Mouse (Mus musculus): ENCODE results near the gene Gm20388.

Gm20388 gene

DNA sequence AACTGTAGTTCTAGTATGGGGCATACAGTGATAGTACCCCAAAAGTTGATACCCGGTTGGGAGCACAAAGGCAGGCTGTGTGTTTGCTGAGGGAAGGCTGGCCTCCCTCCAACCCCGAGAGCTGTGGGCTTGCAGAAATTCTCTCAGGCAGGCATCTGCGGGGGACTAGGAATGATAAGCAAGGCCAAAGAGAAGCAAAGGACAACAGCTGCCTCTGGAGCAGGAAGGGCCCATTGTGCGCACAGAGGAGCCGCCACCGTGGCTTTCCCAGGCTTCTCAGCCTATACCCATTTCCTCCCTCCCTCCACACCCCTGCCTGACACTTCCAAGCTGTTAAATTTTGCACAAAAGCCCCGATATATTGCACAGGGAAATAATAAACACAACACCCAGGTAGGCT lies 3423.2 kb downstream of the Gm20388 start:
- DNase-seq (ENCODE audit: low spot score) = no peak

DNA sequence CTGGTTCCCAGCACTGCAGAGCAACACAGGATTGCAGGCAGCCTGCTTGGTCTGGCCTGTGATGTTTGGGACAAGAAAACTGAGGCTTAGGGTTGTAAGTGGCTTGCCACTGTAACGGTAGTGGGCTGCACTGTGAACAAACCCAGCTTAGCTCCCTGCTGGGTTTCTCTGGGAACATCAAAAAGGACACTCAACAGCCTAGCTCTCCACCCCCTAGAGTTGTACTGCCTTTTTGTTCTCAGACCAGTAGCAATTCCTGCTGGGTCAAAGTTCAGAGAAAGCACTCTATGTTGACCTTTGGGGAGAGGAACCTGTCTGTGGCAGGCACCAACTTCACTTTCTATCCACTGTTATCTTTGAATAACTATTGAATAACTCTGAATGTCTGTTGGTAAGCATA lies 3423.8 kb downstream of the Gm20388 start:
- no peak for DNase-seq (ENCODE audit: low spot score)

DNA sequence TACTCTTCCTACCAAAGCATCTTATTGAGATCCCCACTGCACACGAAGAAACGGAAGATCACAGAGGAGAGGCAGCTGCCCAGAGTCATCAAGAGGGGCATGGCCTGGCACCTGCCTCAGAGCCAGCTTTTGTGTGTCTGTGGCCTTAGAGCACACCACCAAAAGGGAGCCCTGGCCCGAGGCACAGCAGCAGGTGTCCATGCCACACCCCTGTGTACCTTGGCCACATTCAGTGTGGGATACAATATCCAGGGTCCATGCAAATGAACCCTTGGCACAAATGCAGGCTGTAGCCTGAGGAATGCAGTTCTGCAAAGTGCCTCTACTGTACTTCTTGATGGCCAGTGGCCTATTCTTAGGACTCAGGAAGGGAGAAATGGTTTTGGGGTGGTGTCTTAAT lies 3426.8 kb downstream of the Gm20388 start:
- DNase-seq (ENCODE audit: low spot score) = no peak

DNA sequence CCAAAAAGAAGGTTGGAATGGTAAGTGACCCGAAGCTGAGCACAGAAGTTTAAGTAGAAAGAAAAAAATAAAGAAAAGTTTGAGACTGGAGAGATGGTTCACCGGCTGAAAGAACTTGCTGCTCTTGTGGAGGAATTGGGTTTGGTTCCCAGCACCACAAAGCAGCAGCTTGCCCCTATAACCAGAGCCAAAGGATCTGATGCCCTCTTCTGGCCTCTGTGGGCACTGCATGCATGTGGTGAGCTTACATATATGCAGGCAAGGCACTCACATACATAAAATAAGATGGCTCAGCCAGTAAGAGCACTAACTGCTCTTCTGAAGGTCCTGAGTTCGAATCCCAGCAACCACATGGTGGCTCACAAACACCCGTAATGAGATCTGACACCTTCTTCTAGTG lies 3429.4 kb downstream of the Gm20388 start:
- no peak for DNase-seq (ENCODE audit: low spot score)

DNA sequence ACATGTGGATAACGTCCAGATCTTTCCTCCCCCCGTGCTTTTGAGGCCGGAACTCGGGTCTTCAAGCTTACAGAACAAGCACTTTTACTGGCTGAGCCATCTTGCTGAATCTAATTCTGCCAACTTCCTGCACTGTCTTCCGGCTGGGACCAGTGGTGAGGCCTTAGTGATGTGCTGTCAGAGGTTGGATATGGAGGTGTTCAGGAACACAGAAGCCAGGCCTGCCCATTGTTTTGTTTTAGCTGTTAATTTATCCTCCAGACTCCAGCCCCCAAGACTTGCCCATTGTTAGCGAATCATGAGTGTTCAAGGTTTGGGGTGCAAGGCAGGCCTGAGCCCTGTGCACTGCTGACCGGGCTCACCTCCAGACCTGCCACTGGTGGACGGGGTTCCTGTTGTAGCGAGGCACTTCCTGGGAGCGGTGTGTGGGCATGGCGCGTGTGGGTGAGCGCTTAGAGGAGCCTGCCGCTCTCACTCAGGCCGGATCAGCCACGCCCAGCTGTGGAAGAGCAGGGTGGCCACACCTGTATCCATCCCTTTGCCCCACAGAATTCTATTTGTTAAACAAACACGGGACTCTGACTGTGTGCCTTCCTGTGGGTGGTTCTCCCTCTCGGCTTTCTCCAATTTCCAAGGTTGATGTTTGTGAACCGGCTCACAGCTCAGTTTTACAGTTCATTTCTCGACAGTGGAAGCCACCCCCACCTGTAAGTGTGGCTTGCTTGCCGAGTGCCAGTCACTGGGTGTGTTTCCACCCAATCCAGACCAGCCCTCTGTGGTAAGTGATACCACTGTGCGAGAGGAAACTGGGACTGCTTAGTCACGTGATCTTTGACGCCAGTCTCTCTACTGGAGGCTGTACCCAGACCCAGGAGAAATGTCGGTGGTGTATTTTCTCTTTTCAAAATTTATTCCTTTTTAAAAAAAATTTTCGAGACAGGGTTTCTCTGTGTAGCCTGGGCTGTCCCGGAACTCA lies 3430.7 kb downstream of the Gm20388 start:
- no peak for DNase-seq (ENCODE audit: low spot score)

DNA sequence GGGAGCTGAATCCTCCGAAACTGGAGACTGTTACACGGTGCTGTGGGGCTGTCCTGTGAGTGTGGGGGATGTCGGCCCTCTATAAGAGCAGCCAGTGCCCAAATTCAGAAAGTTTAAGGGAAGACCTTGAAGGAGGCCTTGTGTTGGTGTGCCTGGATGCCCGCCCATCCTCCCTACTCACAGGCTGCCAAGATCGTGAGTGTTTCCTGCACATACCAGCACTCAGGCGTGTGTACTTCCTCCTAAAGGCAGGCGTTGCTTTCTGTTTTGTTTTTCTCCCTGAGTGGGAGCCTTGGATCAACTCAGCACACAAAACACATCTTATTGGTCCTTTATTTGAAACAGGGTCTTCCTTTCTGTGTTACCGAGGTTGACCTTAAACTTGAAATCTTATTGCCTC lies 3431.6 kb downstream of the Gm20388 start:
- no peak for DNase-seq (ENCODE audit: low spot score)

DNA sequence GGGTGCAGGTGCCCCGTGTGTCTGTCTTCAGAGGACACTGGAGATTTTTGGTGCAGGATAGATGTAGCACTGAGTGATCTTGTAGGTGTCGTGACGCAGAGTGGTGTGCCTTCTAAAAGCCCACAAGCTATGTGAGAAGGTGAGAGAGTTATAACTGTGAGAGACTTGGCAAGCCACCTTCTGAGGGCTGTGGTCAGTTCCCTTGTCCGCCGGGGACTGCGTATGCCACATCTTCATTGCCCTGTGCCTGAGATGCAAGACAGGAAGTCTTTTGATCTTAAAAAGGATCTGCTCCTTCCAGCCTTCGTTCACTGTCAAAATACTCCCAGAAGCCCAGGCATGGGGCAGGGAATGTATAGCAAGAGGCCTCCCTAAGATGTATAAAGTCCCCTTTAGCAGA lies 3432.3 kb downstream of the Gm20388 start:
- DNase-seq (ENCODE audit: low spot score) = no peak

DNA sequence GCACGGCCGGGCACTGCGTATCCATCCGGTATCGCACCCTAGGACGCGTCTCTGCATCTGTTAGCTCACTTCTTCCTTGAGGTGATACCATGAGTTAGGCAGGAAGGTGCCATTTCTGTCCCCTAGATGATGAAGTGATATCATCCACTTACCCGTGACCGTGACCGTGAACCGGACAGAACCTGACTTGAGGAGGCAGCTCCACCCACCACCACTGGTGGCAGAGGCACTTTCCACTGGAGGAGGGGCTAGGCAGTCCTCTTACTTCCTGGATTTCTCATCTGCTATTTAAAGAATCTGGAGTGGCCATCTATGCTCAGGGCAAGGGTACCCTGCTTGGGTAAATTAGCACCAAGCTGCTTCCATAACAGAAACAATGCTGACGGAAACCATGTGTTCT lies 3432.8 kb downstream of the Gm20388 start:
- no peak for DNase-seq (ENCODE audit: low spot score)

DNA sequence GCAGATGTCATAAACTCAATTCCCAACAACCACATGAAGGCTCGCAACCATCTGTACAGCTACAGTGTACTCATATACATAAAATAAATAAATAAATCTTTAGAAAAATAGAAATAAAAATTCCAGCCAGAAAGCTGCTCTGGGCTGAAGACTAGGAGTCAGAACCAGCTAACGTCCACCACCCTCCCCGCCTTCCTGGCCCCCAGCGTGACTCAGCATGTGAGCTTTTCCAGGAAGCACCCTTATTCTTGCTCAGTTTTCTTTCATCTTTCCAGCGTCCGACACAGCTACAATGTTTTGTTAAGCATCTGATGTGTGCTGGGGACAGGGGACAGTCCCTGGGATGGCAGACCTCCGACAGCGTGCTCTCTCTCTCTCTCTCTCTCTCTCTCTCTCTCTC lies 3434.5 kb downstream of the Gm20388 start:
- DNase-seq (ENCODE audit: low spot score) = no peak

DNA sequence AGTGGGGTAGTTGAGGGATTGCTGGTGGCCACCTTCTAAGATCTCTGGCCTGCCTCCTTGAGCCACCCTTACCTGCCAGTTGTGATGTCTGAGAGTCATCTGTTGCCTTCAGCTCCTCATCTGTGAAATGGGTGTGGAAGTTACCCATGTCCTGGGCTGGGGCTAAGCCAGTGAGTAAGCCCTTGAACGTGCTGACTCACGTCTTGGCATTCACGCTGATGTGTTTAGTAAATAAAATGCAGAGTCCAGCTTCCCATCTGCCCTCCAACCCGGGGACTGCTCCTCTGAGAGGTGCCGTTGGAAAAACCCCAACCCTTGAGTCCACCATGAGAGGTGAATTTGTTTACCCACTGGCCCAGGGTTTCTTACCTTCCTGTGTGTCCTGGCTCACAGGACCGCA lies 3435.2 kb downstream of the Gm20388 start:
- no peak for DNase-seq (ENCODE audit: low spot score)

DNA sequence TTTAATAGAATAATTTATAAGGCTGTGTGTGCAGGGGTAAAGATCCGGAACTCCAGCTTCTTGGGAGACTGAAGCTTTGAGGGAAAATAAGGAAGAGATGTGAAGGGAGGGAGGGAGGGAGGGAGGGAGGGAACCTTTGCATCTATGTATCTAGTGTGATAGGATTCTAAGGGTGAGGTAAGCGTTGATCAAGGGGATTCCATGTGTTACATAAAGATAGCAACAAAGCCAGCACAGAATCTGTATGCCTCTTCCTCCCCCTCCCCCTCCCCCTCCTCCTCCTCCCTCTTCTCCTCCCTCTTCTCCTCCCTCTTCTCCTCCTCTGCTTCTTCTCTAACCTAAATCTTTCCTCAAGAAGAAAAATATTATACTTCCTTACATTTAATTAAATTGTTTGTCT lies 3436.7 kb downstream of the Gm20388 start:
- DNase-seq (ENCODE audit: low spot score) = no peak

DNA sequence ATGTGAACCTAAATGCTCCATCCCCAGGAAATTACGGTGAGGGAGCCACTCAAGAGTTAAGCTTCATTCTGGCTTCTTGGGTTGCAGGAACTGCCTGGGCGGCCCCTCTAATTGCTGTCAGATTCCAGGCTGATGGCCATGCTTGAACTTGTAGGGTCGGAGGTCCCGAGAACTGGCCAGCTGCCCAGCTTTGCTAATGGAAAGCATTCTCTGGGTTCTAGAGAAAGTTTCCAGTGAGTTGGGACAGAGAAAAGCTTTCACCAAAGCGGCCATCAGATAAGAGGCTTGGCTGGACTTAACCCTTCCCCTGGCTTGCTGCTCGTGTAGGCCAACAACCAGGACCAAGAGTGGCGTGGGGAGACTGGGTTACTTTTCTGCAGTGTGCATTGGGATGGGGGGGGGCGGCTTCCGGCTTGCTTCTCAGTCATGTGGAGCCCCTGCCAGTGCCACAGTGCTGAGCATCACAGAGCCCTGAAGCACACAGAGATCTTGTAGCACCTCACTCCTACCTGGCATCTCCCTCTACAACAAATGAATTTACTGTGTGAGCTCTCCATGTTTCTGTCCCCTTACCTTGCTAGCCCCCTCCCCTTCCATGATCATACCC lies 3437.7 kb downstream of the Gm20388 start:
- peak; percentile 70 for DNase-seq (ENCODE audit: low spot score)

DNA sequence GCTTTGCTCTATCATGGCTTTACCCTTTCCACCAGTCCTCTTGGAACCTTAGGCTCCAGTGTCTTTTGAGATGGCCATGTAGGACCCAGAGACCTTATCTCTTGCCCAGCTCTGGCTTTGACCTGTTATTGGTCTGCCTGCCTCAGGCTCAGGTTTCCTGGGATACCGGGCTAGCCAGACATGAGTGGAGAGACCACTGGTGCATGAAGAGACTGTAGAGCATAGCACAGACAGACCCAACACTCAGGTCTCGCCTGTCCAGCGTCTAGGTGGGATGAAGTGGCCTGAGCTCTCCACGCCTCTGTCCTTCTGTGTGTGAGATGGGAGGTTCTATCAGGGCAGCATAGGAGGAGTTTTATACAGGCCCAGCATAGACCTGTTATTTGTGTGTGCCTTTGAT lies 3438.4 kb downstream of the Gm20388 start:
- no peak for DNase-seq (ENCODE audit: low spot score)

DNA sequence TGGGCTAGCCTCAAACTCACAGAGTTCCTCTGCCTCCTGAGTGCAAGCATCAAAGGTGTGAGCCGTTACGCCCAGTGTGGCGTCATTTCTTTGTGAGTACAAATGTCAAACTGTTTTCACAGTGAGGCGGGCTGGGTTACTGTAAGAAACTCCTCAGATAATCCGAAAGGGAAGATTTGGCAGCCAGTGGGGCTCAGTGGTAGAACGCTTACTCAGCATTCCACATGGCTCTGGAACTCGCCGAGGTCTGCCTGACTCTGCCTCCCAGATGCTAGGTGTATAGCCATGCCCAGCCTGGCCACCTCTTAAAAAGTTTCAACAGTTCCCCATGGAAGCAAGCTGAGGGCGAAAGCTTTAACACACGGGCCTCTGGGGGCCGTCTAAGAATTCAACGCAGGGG lies 3441.5 kb downstream of the Gm20388 start:
- DNase-seq (ENCODE audit: low spot score) = no peak

DNA sequence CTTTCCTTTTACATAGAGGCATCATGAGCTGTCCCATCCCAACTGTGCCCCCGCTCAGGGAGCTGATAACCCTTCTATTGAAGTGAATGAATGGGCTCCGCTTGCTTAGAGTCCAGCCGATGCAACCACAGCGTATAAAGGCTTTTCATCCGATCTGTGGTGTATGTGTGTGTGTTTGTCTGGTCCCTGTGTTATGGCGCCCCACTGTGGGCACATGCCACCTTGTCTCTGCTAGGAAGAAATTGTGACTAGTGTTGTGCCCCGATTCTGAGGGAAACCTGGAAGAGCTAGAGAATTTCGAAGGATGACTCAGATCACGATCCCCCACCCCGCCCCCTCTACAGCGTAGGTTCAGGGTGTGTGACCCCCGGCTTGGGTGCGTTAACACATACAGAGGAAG lies 3442.1 kb downstream of the Gm20388 start:
- peak; percentile 37 for DNase-seq (ENCODE audit: low spot score)

DNA sequence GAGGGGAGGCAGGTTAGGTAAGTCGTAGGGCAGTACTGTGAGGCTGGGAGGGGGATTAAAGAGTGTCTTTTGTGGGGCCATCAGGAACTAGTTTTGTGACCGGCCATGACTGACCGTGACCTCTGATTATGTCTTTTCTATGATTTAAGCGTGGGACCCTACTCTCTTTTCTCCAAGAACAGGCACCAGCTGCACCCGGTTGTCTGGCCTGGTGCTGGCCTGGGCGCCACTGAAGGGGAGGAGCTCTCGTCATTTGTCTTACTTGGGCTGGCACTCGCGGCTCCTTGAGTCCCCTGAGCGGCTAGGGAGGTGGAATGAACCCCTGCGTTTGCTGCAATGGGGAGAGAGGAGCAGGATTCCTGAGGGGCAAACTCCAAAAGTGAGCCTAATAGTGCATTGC lies 3442.6 kb downstream of the Gm20388 start:
- no peak for DNase-seq (ENCODE audit: low spot score)

DNA sequence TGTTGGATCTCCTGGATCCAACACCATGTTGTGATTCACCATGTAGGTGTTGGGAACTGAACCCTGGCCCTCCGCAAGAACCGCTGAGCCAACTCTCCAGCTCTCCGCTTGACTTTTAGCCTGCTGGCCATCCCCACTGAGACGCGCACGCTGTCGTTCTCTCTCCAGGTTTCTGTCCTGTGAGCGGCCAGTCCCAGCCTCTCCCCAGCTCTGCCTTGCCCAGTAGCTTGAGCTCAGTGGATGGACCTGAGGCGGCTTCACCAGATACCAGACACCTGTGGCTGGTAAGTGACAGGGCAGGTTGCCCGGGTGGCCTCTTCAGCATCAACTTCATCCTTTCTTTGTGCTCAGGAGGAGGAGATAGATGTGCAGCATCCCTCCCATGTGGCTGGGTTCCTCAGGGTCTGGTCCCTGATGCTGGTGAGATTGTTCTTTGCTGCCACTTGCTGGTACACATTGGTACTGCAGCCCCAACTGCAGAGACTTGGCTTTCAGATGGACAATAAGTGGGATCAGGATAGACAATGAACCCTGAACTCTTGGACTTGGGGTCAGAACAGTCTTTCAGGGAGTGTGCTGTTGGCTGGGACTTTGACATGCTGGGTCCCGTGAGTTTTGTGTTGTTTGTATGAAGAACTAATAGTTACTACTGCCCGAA lies 3450.6 kb downstream of the Gm20388 start:
- DNase-seq (ENCODE audit: low spot score) = peak; percentile 76

DNA sequence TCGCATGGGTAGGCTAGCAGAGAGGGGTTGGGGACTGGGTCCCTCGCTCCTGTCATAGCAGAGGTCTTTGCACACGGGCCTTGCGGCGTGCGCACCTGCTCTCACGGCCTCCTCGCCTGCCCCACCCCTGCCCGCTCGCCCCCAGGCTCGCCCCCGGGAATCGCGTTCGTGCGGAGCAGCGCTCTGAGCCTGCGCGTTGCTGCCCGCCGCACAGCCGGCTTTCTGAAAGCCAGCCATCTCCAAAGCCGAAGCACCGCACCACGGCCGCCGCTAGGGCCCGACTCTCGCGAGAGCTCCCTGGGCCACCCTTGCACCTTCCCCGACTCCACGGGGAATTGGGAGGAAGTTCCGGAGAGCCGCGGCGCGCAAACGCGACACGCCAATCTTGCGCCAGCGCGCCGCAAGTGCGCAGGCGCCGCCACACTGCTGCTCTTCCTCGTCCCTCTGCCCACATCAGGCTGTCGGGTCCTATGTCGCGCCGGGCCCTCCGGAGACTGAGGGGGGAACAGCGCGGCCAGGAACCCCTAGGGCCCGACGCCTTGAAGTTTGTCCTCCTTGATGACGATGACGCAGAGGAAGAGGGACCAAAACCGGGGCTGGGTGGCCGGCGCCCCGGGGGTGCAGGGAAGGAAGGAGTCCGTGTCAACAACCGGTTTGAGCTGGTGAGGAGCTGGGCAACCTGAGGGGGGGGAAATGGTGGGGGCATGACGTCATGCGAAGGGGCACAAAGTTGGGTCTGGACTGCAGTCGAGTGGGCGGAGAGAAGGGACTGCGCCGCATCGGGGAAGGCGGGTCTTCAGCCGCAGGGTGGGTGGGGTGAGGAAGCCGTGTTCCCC lies 3463.0 kb downstream of the Gm20388 start, which contains the start of gene Tcf25:
Gene Tcf25, plus strand, starts transcription at position 351 of the 836 bp plus-strand sequence.
- DNase-seq (ENCODE audit: low spot score) = peak; percentile 92

DNA sequence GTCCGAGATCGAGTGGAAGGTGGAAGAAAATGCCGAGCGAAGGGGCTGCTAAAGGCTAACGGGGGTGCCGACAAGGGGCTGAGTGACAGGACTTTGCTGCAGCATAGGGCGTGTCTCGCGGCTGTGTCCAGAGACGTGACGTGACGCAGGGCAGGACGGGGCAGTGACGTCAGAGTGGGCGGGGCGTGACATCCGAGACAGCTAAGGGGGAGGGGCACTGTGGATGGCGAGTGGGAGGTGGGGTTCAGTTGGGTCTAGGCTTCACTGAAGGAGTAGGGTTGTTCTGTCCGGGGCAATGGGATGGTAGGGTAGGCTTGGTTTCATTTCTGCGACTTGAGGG lies 3463.6 kb downstream of the Gm20388 start:
- DNase-seq (ENCODE audit: low spot score) = peak; percentile 97

DNA sequence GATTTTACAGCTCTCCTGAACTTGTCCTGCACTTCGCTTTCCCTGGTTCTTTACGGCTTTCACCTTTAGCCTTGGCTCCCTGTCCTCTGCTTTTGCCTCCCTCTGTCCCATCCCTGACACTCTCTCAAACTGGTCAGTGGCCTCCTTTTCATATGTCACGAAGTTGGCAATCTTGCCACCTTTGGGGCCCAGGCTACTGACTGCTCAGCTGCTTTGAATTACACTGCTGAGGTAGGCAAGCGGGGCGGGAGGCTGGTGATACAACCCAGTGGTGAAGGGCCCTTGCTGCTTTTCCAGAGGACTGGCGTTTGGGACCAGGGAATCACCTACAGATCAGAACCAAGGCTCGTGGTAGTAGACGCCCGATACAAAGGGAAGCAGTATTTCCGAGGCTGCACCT lies 3465.1 kb downstream of the Gm20388 start:
- no peak for DNase-seq (ENCODE audit: low spot score)

DNA sequence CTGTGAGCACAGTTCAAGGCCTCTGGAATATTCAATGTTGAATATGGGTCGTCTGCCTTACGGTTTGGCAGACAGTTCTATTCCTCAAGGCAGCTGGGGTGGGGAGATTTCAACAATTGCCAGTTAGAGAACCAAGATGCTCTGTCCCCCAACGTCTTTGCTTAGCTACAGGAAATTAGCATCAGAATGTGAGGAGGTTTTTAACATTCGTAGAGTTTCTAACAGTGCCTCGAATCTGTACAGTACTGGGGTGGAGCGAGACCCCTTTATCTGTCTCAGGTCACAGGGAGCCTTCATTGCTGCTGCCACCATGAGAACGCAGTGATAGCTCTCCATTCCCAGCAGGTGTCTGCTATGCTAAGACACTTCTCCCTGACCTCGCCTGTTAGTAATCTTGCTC lies 3465.5 kb downstream of the Gm20388 start:
- no peak for DNase-seq (ENCODE audit: low spot score)

DNA sequence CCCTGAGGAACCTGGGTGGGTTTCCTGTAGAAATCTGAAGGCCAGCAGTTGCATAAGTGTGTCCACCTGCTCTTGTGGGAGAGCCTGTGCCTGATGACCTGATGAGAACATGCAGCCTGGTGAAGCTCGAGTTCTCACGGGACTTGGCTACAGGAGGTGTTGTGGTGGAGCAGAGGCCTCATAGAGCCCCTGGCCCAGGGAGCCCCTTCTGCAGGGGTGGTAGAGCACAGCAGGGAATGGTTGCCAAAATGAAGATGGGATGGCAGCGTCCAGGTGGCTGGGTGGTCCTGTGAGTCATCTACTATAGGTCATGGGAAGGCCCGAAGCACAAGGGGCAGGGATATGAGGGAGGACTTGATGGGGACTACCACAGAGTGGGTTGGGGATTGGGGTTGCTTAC lies 3471.1 kb downstream of the Gm20388 start:
- no peak for DNase-seq (ENCODE audit: low spot score)

All from ovary, postnatal 14 days (tissue).